Mouse (Mus musculus) cortical plate, adult 2 months (tissue): ENCODE measurements around the gene Gm10639.
"Not testable (repeated sequence)": the region's sequence is repeated elsewhere in the genome, so short reads cannot be mapped to it uniquely, and the experiment has no call there.

ENCODE experiments used
- CTCF ChIP-seq: fragments of 200-500 bp; IDR thresholded peaks from 2 replicates; pipeline ENCODE4 v1.5.1; 2011; ENCODE audit warnings: mild to moderate bottlenecking, control low read depth, low read length; ENCODE audit not compliant: insufficient read depth; ENCODE audit errors: extremely low read depth
- POLR2A ChIP-seq: fragments of 200-500 bp; IDR thresholded peaks from 2 replicates; pipeline ENCODE4 v1.6.1; 2011; ENCODE audit warnings: mild to moderate bottlenecking, low read length, control low read depth; ENCODE audit not compliant: insufficient read depth; ENCODE audit errors: extremely low read depth

- TF ChIP-seq CTCF, POLR2A: not testable (repeated sequence)
Observed at GRCm38 (mm10) chr9:78345235-78345634, 55.5 kb downstream of the Gm10639 start.
